Mouse (Mus musculus) MEL (cell line): ENCODE data around the gene Acvr2b. TPM values are rescaled to one million over a fixed set of nuclear protein-coding genes. Genes with fewer than 3 reads are reported as not detected.

Experiments
- DNase-seq: peaks from one replicate; pipeline ENCODE4 v3.0.0; 2011; ENCODE audit warnings: low read depth, low spot score
- H3K27ac ChIP-seq: 2 replicates; pipeline ENCODE4 v1.5.1; 2012; ENCODE audit warnings: low read depth, mild to moderate bottlenecking, control low read depth, low read length, moderate library complexity; ENCODE audit not compliant: control insufficient read depth
- H3K27me3 ChIP-seq, 2 experiments: fragments of 150-350 bp in 1 of 2; sonication (generic) in 1 of 2; 2 replicates each; pipeline ENCODE4 v1.6.1; 2012; ENCODE audit warnings: low read length in 2 of 2, mild to moderate bottlenecking in 2 of 2, improper control_type of control experiment in 1 of 2, moderate library complexity in 1 of 2; ENCODE audit not compliant: insufficient read depth in 2 of 2, control insufficient read depth in 1 of 2
- H3K36me3 ChIP-seq, 2 experiments: 2 replicates each; pipeline ENCODE4 v1.6.1; 2012 to 2014; ENCODE audit warnings: low read length in 2 of 2, improper control_type of control experiment in 1 of 2, inconsistent platforms in 1 of 2, mild to moderate bottlenecking in 1 of 2; ENCODE audit not compliant: insufficient read depth in 2 of 2, control insufficient read depth in 1 of 2
- H3K4me1 ChIP-seq, 2 experiments: fragments of 150-350 bp in 1 of 2; sonication (generic) in 1 of 2; 2 replicates each; pipeline ENCODE4 v1.6.1; 2012; ENCODE audit warnings: low read length in 2 of 2, improper control_type of control experiment in 1 of 2, mild to moderate bottlenecking in 1 of 2; ENCODE audit not compliant: insufficient read depth in 2 of 2, control insufficient read depth in 1 of 2
- H3K4me3 ChIP-seq, 2 experiments: fragments of 150-350 bp in 1 of 2; sonication (generic) in 1 of 2; 2 replicates each; pipeline ENCODE4 v1.5.1; 2012; ENCODE audit warnings: low read depth in 2 of 2, low read length in 2 of 2, mild to moderate bottlenecking in 2 of 2, moderate library complexity in 2 of 2, control low read depth in 1 of 2, improper control_type of control experiment in 1 of 2; ENCODE audit not compliant: control insufficient read depth in 1 of 2, insufficient read depth in 1 of 2
- H3K79me2 ChIP-seq: 2 replicates; pipeline ENCODE4 v1.6.1; 2012; ENCODE audit warnings: mild to moderate bottlenecking, low read length, moderate library complexity; ENCODE audit not compliant: control insufficient read depth, poor library complexity, insufficient read depth
- H3K9ac ChIP-seq: 2 replicates; pipeline ENCODE4 v1.6.1; 2012; ENCODE audit warnings: low read depth, mild to moderate bottlenecking, control low read depth, low read length, moderate library complexity; ENCODE audit not compliant: control insufficient read depth, poor library complexity, severe bottlenecking
- H3K9me3 ChIP-seq: fragments of 150-350 bp; sonication (generic); replicated peaks from 2 replicates; pipeline ENCODE4 v1.6.1; 2012; ENCODE audit warnings: mild to moderate bottlenecking, low read length, improper control_type of control experiment, moderate library complexity; ENCODE audit not compliant: insufficient read depth
- BHLHE40 ChIP-seq: IDR thresholded peaks from 2 replicates; pipeline ENCODE4 v1.6.1; 2012; ENCODE audit warnings: low read depth, mild to moderate bottlenecking, inconsistent platforms, low read length, improper control_type of control experiment, borderline replicate concordance
- CHD2 ChIP-seq: IDR thresholded peaks from 2 replicates; pipeline ENCODE4 v1.6.1; 2011; ENCODE audit warnings: low read length, improper control_type of control experiment
- E2F4 ChIP-seq: IDR thresholded peaks from 2 replicates; pipeline ENCODE4 v1.6.1; 2011; ENCODE audit warnings: low read depth, low read length, improper control_type of control experiment, borderline replicate concordance
- ELF1 ChIP-seq: IDR thresholded peaks from 2 replicates; pipeline ENCODE4 v1.6.1; 2014; ENCODE audit warnings: low read depth, mild to moderate bottlenecking, inconsistent platforms, low read length, improper control_type of control experiment, moderate library complexity
- ETS1 ChIP-seq: IDR thresholded peaks from 2 replicates; pipeline ENCODE4 v1.6.1; 2012; ENCODE audit warnings: low read depth, mild to moderate bottlenecking, inconsistent platforms, low read length, improper control_type of control experiment, moderate library complexity
- GABPA ChIP-seq: IDR thresholded peaks from 2 replicates; pipeline ENCODE4 v1.6.1; 2012; ENCODE audit warnings: low read depth, mild to moderate bottlenecking, inconsistent platforms, low read length, improper control_type of control experiment, moderate library complexity
- GATA1 ChIP-seq: IDR thresholded peaks from 2 replicates; pipeline ENCODE4 v1.6.1; 2011; ENCODE audit warnings: low read depth, low read length, improper control_type of control experiment
- HCFC1 ChIP-seq: IDR thresholded peaks from 2 replicates; pipeline ENCODE4 v1.6.1; 2012; ENCODE audit warnings: low read depth, mild to moderate bottlenecking, inconsistent platforms, low read length, improper control_type of control experiment, moderate library complexity
- KAT2A ChIP-seq: conservative IDR thresholded peaks from 2 replicates; pipeline ENCODE4 v1.6.1; 2012; ENCODE audit warnings: low read depth, low read length, improper control_type of control experiment, inconsistent platforms
- MAFK ChIP-seq: IDR thresholded peaks from 2 replicates; pipeline ENCODE4 v1.6.1; 2011; ENCODE audit warnings: low read depth, mild to moderate bottlenecking, low read length, improper control_type of control experiment, borderline replicate concordance
- MAZ ChIP-seq: IDR thresholded peaks from 2 replicates; pipeline ENCODE4 v1.6.1; 2012; ENCODE audit warnings: low read depth, mild to moderate bottlenecking, inconsistent platforms, low read length, improper control_type of control experiment
- MYC ChIP-seq: IDR thresholded peaks from 2 replicates; pipeline ENCODE4 v1.6.1; 2011; ENCODE audit warnings: low read depth, mild to moderate bottlenecking, low read length, improper control_type of control experiment, moderate library complexity
- NRF1 ChIP-seq: IDR thresholded peaks from 2 replicates; pipeline ENCODE4 v1.6.1; 2014; ENCODE audit warnings: low read depth, mild to moderate bottlenecking, inconsistent platforms, low read length, improper control_type of control experiment, moderate library complexity; ENCODE audit not compliant: poor library complexity, insufficient read depth, severe bottlenecking
- POLR2A ChIP-seq, 2 experiments: IDR thresholded peaks; 2 replicates each; pipeline ENCODE4 v1.6.1; 2011 to 2012; ENCODE audit warnings: low read length in 2 of 2, mild to moderate bottlenecking in 2 of 2, control low read depth in 1 of 2, improper control_type of control experiment in 1 of 2, low read depth in 1 of 2, moderate library complexity in 1 of 2; ENCODE audit not compliant: control insufficient read depth in 1 of 2, insufficient read depth in 1 of 2, poor library complexity in 1 of 2
- POLR2AphosphoS2 ChIP-seq: IDR thresholded peaks from 2 replicates; pipeline ENCODE4 v1.6.1; 2011; ENCODE audit warnings: low read length, improper control_type of control experiment
- POLR2AphosphoS5 ChIP-seq: IDR thresholded peaks from 2 replicates; pipeline ENCODE4 v1.6.1; 2012; ENCODE audit warnings: low read depth, borderline replicate concordance, mild to moderate bottlenecking, inconsistent platforms, low read length, moderate library complexity, mixed read lengths
- RAD21 ChIP-seq: IDR thresholded peaks from 2 replicates; pipeline ENCODE4 v1.6.1; 2011; ENCODE audit warnings: mild to moderate bottlenecking, low read depth, low read length, improper control_type of control experiment
- RCOR1 ChIP-seq: IDR thresholded peaks from 2 replicates; pipeline ENCODE4 v1.6.1; 2012; ENCODE audit warnings: low read depth, mild to moderate bottlenecking, inconsistent platforms, low read length, improper control_type of control experiment
- SIN3A ChIP-seq: IDR thresholded peaks from 2 replicates; pipeline ENCODE4 v1.6.1; 2012; ENCODE audit warnings: low read length, improper control_type of control experiment, inconsistent platforms
- TBP ChIP-seq: IDR thresholded peaks from 2 replicates; pipeline ENCODE4 v1.8.0; 2011; ENCODE audit warnings: low read depth, low read length, improper control_type of control experiment
- UBTF ChIP-seq: IDR thresholded peaks from 2 replicates; pipeline ENCODE4 v1.6.1; 2012; ENCODE audit warnings: low read depth, mild to moderate bottlenecking, inconsistent platforms, low read length, improper control_type of control experiment, moderate library complexity, borderline replicate concordance; ENCODE audit not compliant: insufficient read depth
- USF1 ChIP-seq: IDR thresholded peaks from 2 replicates; pipeline ENCODE4 v1.6.1; 2014; ENCODE audit warnings: low read depth, mild to moderate bottlenecking, inconsistent platforms, low read length, improper control_type of control experiment, moderate library complexity
- ZKSCAN1 ChIP-seq: IDR thresholded peaks from 2 replicates; pipeline ENCODE4 v1.6.1; 2012; ENCODE audit warnings: low read depth, mild to moderate bottlenecking, inconsistent platforms, low read length, improper control_type of control experiment, moderate library complexity
- ZNF384 ChIP-seq: IDR thresholded peaks from 2 replicates; pipeline ENCODE4 v1.6.1; 2012; ENCODE audit warnings: low read depth, mild to moderate bottlenecking, inconsistent platforms, low read length, improper control_type of control experiment
- polyA plus RNA-seq, 2 experiments: library from polyadenylated mRNA; stranded (reverse) in 1 of 2; unstranded in 1 of 2; fragments of >175 nt in 1 of 2; fragments of >200 nt in 1 of 2; gene quantifications; 2 replicates each; pipeline versions ENCODE4 v1.2.1 to v1.2.4; 2012; ENCODE audit warnings: low replicate concordance in 2 of 2, low read depth in 1 of 2; ENCODE audit not compliant: insufficient read length in 2 of 2, insufficient read depth in 1 of 2, missing spikeins in 1 of 2
- total RNA-seq: library from RNA; depleted of rRNA; stranded (reverse); fragments of 300-350 nt; gene quantifications from 2 replicates; pipeline ENCODE4 v1.2.3, GENCODE M21; 2012

Acvr2b gene
- total and polyA plus RNA-seq, 3 experiments: 0.81 to 1.9 TPM; not detected in 1

DNA sequence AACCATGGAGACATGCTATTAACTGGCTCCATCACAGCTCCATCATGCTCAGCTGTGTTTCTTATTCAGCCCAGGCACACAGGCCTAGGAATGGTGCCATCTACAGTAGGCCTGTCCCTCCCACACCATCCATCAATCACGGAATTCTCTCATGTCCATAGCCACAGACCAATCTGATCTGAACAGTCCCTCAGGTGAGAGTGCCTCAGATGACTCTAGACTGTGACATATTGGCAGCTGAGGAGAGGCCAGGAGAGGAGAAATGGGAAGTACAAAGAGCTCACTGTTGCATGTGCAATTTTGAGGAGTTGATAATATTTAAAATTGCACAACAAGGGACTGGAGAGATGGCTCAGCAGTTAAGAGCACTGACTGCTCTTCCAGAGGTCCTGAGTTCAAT, 7.1 kb upstream of the Acvr2b start:
- Histone ChIP-seq H3K4me3 (no peak overlapping the region), H3K27ac (no peak overlapping the region), H3K4me1 (no peaks in the 10 kb centered on the region), H3K79me2 (no peaks in the 10 kb centered on the region), H3K9ac (no peak overlapping the region), H3K27me3 (no peaks in the 10 kb centered on the region), H3K36me3 (no peaks in the 10 kb centered on the region), H3K9me3 (no peaks in the 10 kb centered on the region)
- DNase-seq: peak; percentile 24
- TF ChIP-seq E2F4: no peak
- TF ChIP-seq SIN3A: no peak

- peaks cover 0 to 1% of the 10 kb centered on the region in 2 experiments; a peak in 1 of 4 replicates for H3K27me3 ChIP-seq
- peak overlapping the region; percentile 30 to 64 for H3K4me3 ChIP-seq
- H3K27ac ChIP-seq: no peak overlapping the region
These were observed 567 bp upstream of the Acvr2b start for GRCm38 (mm10) chr9:119401351-119401750.

DNA sequence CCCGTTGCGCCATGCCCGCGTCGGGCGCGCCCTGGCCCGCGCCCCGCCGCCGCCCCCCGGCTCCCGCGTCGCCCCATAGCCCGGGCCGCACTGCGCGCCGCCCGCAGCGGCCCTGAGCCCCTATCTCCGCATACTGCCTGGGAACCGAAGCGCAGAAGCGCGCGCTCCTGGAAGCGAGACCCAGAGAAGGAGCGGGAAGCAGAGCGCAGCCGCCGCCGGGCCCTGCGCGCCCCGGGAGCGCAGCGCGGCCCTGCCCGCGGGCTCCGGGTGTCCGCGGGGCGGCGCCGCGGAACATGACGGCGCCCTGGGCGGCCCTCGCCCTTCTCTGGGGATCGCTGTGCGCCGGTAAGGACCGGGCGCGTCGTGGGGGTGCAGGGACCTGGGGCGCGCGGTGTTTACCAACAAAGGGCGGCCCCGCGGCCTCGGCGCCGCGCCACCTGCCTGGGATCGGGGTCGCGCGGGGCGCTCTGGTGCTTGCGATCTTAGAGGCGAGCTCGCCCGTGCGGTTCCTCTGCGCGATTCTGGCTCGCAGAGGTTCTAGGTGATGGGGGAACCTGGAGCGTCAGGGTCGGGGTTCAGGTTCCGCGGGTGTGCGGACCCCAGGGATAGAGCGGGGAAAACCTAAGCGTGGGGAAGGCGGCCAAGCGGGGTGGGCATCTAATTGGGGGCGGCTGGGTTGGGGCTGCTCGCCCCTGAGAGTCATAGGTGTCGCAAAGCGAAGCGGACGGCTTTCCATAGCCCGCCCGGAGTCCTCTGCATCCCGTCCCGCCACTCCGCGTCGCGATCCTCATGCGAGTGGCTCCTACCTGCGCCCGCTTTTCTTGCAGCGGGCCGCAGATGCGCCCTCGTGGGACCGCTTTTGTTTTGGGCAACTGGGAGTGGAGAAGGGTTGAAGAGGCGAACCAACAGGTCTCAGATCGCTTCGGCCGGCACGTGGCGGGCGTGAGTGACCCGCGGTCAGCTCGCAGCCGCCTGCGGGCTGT, 626 bp downstream of the Acvr2b start:
- no peaks in the 10 kb centered on the region for H3K36me3 ChIP-seq
- no peaks in the 10 kb centered on the region for H3K9me3 ChIP-seq
- peak overlapping the region; percentile 26 to 53; a peak in 3 of 4 replicates for H3K4me3 ChIP-seq
- H3K9ac ChIP-seq: peak overlapping the region; percentile 67
- DNase-seq: peak; percentile 45
- H3K27ac ChIP-seq: no peak overlapping the region
- TF ChIP-seq MYC: no peak
- no peak for TF ChIP-seq E2F4
- no peak for TF ChIP-seq TBP
- no peak for TF ChIP-seq ZNF384
- TF ChIP-seq HCFC1: no peak
- TF ChIP-seq MAZ: no peak
- TF ChIP-seq RCOR1: no peak
- no peak for TF ChIP-seq GATA1
- no peak for TF ChIP-seq USF1
- no peaks in the 10 kb centered on the region for H3K4me1 ChIP-seq
- H3K27me3 ChIP-seq: peaks cover 0 to 1% of the 10 kb centered on the region in 2 experiments; a peak in 1 of 4 replicates
- H3K79me2 ChIP-seq: no peaks in the 10 kb centered on the region

More at GRCm38 (mm10) chr9:119401351-119401750, 567 bp upstream of the Acvr2b start:
- Histone ChIP-seq H3K79me2 (no peaks in the 10 kb centered on the region), H3K9ac (0 out of 2 replicates have a peak overlapping the region, but pooled peaks have one; percentile 13), H3K36me3 (no peaks in the 10 kb centered on the region), H3K9me3 (no peaks in the 10 kb centered on the region), H3K4me1 (no peaks in the 10 kb centered on the region)
- DNase-seq: no peak
- no peak for TF ChIP-seq POLR2AphosphoS2
- TF ChIP-seq ZKSCAN1: no peak
- no peak for TF ChIP-seq POLR2AphosphoS5
- no peak for TF ChIP-seq GABPA
- TF ChIP-seq POLR2A (IDR thresholded peaks at IDR 0.05; ENCODE audit: control insufficient read depth in 1 of 2, insufficient read depth in 1 of 2, low read depth in 1 of 2, low read length in 2 of 2, poor library complexity in 1 of 2): no peak
- TF ChIP-seq KAT2A: no peak
- TF ChIP-seq ETS1: no peak
- TF ChIP-seq NRF1: no peak
- no peak for TF ChIP-seq CHD2
- TF ChIP-seq MAFK: no peak
- no peak for TF ChIP-seq ELF1
- TF ChIP-seq RAD21: no peak
- no peak for TF ChIP-seq USF1
- TF ChIP-seq UBTF: no peak
- no peak for TF ChIP-seq BHLHE40
- TF ChIP-seq, all 39 proteins: peak for 0
